Mouse (Mus musculus) embryo, embryonic 11 days (tissue): ENCODE results near the gene Mfap5.
"Not testable (repeated sequence)": the region's sequence is repeated elsewhere in the genome, so short reads cannot be mapped to it uniquely, and the experiment has no call there.

Source experiments
- DNase-seq: peaks from one replicate; pipeline ENCODE4 v3.0.0-alpha.2; 2015

Mfap5 gene

DNA sequence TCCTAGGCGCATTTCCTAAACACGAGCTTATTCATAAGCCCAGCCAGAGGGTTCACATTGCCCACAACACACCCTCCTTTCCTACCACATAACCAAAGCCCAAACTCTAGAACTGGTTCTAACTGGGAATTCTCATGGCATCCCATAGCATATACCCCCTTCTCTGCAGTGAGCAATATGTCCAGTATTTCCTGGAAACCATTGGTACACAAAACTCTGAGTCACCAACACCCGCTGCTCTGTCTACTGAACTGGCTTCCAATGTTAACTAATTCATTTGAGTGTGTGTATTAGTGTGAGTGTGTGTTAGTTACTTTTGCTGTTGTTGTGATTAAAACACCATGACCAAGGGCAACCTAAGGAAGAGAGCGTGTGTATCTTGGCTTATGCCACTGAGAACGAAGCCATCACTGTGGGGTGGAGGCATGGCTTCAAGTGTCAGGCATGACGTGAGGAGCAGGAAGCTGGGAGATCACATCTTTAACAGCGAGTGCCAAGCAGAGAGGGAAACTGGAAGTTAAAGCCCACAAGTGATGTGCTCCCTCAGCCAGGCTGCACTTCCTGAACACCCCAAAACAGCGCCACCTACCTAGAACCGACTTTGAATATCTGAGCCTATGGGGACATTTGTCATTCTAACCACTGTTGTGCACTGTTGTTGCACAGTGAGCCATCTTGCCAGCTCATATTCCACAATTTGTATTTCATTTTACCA is 59.6 kb downstream of the Mfap5 start:
- no peak for DNase-seq

GRCm38 (mm10) chr6:122569113-122569512 is 63.5 kb downstream of the Mfap5 start:
- DNase-seq: no peak

- DNase-seq: no peak
Observed at GRCm38 (mm10) chr6:122569762-122570161, 64.1 kb downstream of the Mfap5 start.

- no peak for DNase-seq
Observed at GRCm38 (mm10) chr6:122570695-122571616, 65.3 kb downstream of the Mfap5 start.

GRCm38 (mm10) chr6:122571617-122571959 is 65.9 kb downstream of the Mfap5 start:
- no peak for DNase-seq

DNA sequence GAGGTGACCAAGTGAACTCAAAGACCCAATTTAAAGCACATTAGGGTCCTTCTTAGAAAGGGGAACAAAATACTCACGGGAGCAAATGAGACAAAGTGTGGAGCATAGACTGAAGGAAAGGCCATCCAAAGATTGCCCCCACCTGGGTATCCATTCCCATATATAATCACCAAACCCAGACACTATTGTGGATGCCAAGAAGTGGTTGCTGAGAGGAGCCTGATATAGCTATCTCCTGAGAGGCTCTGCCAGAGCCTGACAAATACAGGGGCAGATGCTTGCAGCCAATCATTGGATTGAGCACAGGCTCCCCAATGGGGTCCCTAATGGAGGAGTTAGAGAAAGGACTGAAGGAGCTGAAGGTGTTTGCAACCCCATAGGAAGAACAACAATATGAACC is 69.4 kb downstream of the Mfap5 start:
- not testable (repeated sequence) for DNase-seq

DNA sequence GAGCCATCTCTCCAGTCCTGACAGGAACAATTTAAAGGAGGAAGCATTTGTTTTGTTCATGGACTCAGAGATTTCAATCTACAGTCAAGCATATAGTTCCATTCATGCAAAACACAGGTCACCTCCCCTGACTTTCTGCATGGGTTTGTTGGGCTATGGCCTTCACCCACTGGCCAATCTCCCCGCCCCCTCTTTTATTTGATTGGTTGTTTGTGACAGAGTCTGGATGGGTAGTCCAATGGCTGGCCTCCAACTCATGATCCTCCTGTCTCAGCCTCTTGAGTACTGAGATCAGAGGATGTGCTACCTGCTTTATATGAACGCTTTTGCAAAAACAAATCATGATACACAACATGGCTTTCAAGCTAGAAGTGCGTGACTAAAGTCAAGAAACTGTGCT is 71.4 kb downstream of the Mfap5 start:
- no peak for DNase-seq
